Mouse (Mus musculus) embryonic fibroblast, embryonic 13.5 days (primary cell): ENCODE measurements around the gene Hyal2. TPM values are rescaled to one million over a fixed set of nuclear protein-coding genes. Genes with fewer than 3 reads are reported as not detected.

Source experiments
- H3K27ac ChIP-seq: 2 replicates; pipeline ENCODE4 v1.5.1; 2012; ENCODE audit warnings: low read length, control low read depth, inconsistent platforms; ENCODE audit not compliant: insufficient read depth
- H3K4me1 ChIP-seq: 2 replicates; pipeline ENCODE4 v1.6.1; 2011; ENCODE audit warnings: low read length; ENCODE audit not compliant: control insufficient read depth, insufficient read depth
- H3K4me3 ChIP-seq: 2 replicates; pipeline ENCODE4 v1.5.1; 2011; ENCODE audit warnings: mild to moderate bottlenecking, control low read depth, low read length; ENCODE audit not compliant: insufficient read depth
- CTCF ChIP-seq: IDR thresholded peaks from 2 replicates; pipeline ENCODE4 v1.5.1; 2011; ENCODE audit warnings: mild to moderate bottlenecking, control low read depth, low read length, moderate library complexity, borderline replicate concordance; ENCODE audit not compliant: insufficient read depth
- POLR2A ChIP-seq: IDR thresholded peaks from 2 replicates; pipeline ENCODE4 v1.6.1; 2011; ENCODE audit warnings: low read depth, mild to moderate bottlenecking, control low read depth, low read length, moderate library complexity
- polyA plus RNA-seq: library from polyadenylated mRNA; stranded (reverse); fragments of >200 nt; gene quantifications from 2 replicates; pipeline ENCODE4 v1.2.4, GENCODE M21; 2011; ENCODE audit warnings: low read depth; ENCODE audit not compliant: missing spikeins, insufficient read length

Hyal2 gene
- 28.0 and 34.4 TPM in 2 replicates for polyA plus RNA-seq

DNA sequence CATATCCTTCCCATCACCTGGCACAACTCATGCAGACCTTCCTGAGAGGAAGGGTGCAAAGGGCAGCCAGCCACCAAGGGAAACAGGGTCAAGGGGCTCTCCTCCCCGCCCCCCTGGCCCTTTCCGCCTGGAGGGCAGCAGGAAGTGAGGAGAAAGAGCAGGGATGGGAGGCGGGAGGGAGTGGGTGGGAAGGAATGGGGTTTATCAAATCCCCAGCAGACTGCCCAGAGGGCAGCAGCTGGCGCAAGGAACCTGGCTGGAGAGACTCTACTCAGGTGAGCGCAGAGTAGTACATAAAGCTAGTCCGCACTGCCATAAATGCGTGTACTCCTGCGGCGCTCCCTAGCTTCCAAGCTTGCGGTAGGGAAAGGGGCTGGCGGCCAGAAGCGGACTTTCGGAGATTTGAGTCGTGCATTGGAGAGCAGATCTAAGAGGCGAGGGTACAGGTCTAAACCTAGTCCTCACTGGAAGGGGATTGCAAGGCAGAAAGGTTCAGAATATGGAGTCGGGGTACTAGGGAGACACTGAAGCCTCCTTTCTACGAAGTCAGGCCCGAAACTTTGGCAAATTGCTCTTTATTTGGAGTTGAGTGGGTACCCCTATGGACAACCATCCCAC, at the start of gene Hyal2:
Gene Hyal2 (plus strand): TSS at position 244 of the 618 bp plus-strand sequence.
- TF ChIP-seq POLR2A = no peak
- no peak for TF ChIP-seq CTCF
- peak within 1 kb of the TSS; percentile 31; the same call in 1 of the 2 replicates for H3K27ac ChIP-seq
- H3K4me1 ChIP-seq = peaks cover 4% of the 10 kb centered on the region; the same call in 1 of the 2 replicates
- peak within 1 kb of the TSS; percentile 81 for H3K4me3 ChIP-seq

DNA sequence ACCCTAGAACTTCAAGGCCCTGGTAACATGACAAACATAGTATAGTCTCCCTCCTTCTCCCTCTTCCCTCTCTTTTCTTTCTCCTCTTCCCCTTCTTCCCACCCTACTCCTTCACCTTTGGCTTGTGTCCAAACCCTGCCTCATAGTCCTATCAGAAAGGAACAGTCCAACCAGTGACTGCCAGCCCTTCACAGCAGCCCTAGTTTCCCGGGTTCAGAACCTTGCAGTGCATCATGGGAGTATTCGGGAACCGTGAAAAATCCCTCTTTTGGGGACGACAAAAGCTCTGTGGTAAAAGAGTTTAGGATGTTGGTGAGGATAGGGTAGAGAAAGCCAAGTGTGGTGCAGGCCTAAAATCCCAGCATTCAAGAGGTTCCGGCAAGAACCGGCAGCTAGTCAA, 47.4 kb upstream of the Hyal2 start:
- no peak for TF ChIP-seq POLR2A
- TF ChIP-seq CTCF = no peak
- H3K4me3 ChIP-seq = no peak overlapping the region
- H3K27ac ChIP-seq = no peak overlapping the region
- no peaks in the 10 kb centered on the region for H3K4me1 ChIP-seq

DNA sequence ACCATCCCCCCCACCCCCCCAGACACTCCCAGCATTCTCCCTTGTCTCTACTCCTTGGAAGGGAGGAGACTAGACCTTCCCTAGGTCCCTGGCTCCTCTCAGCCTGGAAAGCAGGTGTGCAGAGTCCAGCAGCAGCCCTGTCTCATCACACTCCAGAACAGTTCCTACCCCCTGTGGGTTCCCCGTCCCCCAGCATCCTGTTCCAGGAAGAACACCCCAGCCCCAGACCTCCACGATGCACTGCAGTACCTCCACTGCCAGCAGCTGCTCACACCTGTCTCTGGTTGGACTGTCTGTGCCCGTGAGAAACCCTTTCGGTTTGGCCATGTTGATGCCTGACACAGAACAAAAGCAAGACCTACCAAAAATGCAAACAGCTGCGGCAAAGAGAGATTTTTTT, 46.6 kb upstream of the Hyal2 start:
- Histone ChIP-seq H3K4me3 (no peak overlapping the region), H3K4me1 (no peaks in the 10 kb centered on the region), H3K27ac (no peak overlapping the region)
- TF ChIP-seq POLR2A (no peak), CTCF (no peak)

DNA sequence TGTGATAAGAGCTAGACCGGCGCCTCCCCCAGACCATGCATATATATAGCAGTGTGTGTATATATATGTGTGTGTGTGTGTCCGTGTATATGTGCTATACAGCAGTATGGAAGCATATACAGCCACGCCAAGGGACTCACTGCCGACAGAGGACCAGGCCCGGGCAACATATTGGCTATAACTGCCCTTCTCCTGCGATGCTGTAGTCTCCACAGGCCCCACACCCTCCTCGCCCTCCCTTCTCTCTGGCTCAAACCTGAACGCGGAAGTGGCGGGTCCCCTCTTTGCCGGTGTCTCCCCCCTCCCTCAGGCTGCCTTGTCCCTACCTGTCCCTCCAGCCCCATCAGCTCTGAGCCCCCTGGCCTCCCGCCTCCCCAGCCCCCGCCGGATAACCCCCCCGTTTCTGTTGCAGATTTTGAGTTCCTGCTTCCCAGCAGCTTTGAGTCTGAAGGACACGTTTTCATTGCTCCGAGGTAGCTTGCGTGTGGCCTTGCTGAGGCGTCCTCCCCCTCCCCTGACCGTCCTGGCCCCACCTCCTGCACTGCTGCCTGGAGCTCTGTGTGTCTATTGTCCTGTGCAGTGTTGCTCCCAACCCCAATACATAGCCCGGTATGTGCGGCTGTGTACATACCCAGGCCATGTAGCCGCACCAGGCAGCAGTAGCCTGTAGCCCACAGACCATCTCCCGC, 45.9 kb upstream of the Hyal2 start:
- no peaks in the 10 kb centered on the region for H3K4me1 ChIP-seq

DNA sequence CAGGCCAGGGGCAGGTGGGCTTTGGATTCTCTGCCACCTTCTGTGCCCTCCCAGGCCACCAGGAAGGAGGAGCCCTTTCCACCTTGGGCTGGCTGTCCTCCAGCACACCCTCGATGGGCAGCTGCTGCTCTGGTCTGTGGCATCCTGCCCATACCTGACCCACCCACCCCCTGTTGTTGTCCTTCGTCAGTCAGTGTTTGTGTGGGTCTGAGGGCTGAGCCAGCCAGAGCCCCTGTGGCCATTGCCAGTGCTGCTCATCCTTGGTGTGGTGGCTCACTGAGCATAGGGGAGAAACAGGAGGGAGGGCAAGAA, 45.4 kb upstream of the Hyal2 start:
- Histone ChIP-seq H3K27ac (no peak overlapping the region), H3K4me1 (no peaks in the 10 kb centered on the region), H3K4me3 (no peak overlapping the region)
- TF ChIP-seq CTCF (no peak), POLR2A (no peak)

More for the DNA sequence above, 45.9 kb upstream of the Hyal2 start:
- no peak for TF ChIP-seq POLR2A
- no peak for TF ChIP-seq CTCF
- Histone ChIP-seq H3K4me3 (no peak overlapping the region), H3K27ac (no peak overlapping the region)

DNA sequence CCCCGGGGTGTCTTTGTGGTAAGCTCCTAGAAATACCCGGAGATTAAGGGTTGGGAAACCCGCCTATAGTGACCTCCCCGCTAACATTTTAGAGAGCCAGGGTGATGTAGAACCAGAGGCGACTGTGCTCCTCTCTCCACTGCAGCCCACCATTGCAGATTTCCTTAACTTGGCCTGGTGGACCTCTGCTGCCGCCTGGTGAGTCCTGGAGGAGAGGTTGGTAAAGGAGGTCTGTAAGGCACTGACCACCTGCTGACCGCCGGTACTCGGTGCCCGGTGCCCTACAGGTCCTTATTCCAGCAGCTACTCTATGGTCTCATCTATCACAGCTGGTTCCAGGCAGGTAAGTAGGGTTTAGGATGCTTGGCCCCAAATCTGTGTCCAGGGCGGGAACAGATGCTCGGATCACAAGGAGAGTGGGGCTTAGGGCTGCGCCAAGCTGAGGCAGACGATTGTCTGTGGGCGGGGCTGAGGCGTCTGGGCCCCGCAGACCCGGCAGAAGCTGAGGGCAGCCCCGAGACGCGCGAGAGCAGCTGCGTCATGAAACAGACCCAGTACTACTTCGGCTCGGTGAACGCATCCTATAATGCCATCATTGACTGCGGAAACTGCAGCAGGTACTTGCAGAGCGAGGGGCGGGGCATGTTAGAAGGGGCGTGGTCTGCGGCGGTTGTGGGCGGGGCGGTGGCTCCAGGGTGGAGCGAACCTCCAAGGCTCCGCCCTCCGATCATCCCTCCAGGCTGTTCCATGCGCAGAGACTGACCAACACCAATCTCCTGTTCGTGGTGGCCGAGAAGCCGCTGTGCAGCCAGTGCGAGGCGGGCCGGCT, 41.3 kb upstream of the Hyal2 start:
- no peak for TF ChIP-seq POLR2A
- no peak for TF ChIP-seq CTCF
- Histone ChIP-seq H3K4me1 (no peaks in the 10 kb centered on the region), H3K4me3 (peak overlapping the region; percentile 21), H3K27ac (no peak overlapping the region)

DNA sequence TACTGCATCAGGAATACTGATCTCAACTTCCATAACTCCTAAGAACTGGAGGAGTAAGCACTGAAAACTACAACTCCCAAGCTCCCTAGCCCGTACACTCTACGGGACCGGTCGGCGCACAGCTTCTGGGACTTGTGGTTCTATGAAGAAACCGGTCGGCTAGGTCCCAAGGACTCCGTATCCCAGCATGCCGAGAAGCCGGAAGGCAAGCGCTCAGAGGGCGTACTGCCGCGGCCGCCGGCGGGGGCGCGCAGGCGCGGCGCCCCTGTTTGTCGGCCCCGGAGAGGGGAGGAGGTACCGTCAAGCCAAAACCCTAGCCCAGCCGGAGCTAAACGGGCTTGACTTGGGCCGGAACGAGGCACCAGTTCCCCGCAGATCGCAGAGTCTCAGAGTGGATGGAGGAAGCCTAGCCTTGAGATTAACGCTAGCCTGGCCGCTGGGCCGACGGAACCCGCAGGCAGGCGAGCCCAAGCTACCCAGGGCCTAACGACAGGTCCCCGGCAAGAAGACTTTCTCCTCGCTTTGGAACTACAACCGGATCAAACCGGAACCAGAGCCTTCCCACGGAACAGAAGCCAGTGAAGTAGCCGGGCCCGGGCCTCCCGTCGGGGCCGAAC, 33.8 kb upstream of the Hyal2 start, which contains the start of gene Tmem115:
Gene Tmem115 (plus strand): TSS at position 155 of the 617 bp plus-strand sequence.
- H3K4me1 ChIP-seq = peaks cover 5% of the 10 kb centered on the region; the same call in 1 of the 2 replicates
- peak within 1 kb of the TSS; percentile 76 for H3K4me3 ChIP-seq
- H3K27ac ChIP-seq = peak within 1 kb of the TSS; percentile 78
- TF ChIP-seq CTCF = no peak
- peak; percentile 93 for TF ChIP-seq POLR2A

DNA sequence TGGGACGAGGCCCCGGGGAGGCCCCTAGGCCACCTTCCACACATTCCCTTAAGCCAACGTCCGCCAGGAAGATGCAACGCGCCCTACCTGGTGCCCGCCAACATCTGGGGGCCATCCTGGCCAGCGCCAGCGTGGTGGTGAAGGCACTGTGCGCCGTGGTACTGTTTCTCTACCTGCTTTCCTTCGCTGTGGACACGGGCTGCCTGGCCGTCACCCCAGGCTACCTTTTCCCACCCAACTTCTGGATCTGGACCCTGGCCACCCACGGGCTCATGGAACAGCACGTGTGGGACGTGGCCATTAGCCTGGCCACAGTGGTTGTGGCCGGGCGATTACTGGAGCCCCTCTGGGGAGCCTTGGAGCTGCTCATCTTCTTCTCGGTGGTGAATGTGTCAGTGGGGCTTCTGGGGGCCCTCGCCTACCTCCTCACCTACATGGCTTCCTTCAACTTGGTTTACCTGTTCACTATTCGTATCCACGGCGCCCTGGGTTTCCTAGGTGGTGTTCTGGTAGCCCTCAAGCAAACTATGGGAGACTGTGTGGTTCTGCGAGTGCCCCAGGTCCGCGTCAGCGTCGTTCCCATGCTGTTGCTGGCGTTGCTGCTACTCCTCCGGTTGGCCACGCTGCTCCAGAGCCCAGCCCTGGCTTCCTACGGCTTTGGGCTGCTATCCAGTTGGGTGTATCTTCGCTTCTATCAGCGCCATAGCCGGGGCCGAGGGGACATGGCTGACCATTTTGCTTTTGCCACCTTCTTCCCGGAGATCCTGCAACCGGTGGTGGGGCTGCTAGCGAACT, 33.1 kb upstream of the Hyal2 start:
- peak overlapping the region; percentile 76 for H3K4me3 ChIP-seq
- H3K4me1 ChIP-seq = peaks cover 5% of the 10 kb centered on the region; the same call in 1 of the 2 replicates
- H3K27ac ChIP-seq = peak overlapping the region; percentile 78
- TF ChIP-seq CTCF (no peak), POLR2A (no peak; the same call in 1 of the 2 replicates)

DNA sequence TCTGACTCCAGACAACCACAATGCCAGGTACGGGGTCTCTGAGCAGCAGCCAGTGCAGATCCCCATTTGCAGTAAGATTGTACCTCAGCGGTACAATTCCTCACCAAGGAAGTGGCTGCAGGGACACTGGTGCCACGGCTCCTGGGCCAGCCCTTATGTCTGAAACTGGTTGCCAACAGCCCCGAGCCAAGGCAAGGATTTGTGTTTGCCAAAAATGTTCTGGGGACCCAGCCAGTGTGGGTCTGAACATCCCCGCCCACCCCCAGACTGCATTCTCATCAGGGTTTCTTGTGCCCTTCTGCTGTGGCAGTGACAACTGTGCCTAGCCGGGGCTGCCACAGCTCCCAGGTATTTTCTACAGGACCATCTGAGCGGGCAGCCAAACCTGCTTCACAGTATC, 29.5 kb upstream of the Hyal2 start:
- H3K4me1 ChIP-seq = peaks cover 8% of the 10 kb centered on the region; the same call in 1 of the 2 replicates
- TF ChIP-seq CTCF (no peak), POLR2A (no peak)
- H3K27ac ChIP-seq = no peak overlapping the region
- no peak overlapping the region for H3K4me3 ChIP-seq
